Mouse (Mus musculus) heart, embryonic 15.5 days (tissue): ENCODE data around the gene Slx1b. TPM values are rescaled to one million over a fixed set of nuclear protein-coding genes. Genes with fewer than 3 reads are reported as not detected.
A peak's percentile ranks its signal among the peaks of the same experiment; 100 is the strongest.
"Not testable (repeated sequence)": the region's sequence is repeated elsewhere in the genome, so short reads cannot be mapped to it uniquely, and the experiment has no call there.

Source experiments
- ATAC-seq: fragments of 200-750 bp; cut with Nextera tagmentation; replicated peaks from 2 replicates; pipeline ENCODE4 v1.8.0; 2017; ENCODE audit warnings: low read depth, moderate TSS enrichment; ENCODE audit not compliant: insufficient number of reproducible peaks, insufficient read depth, low FRiP score
- H3K27ac ChIP-seq: fragments of 300-500 bp; sonication (generic); 2 replicates; pipeline ENCODE4 v1.5.1; 2015; ENCODE audit warnings: mild to moderate bottlenecking, inconsistent platforms
- H3K27me3 ChIP-seq: fragments of 300-500 bp; sonication (generic); 2 replicates; pipeline ENCODE4 v1.6.1; 2015; ENCODE audit warnings: inconsistent platforms
- H3K36me3 ChIP-seq: fragments of 300-500 bp; sonication (generic); 2 replicates; pipeline ENCODE4 v1.6.1; 2015; ENCODE audit warnings: mild to moderate bottlenecking, inconsistent platforms
- H3K4me1 ChIP-seq: fragments of 300-500 bp; sonication (generic); replicated peaks from 2 replicates; pipeline ENCODE4 v1.6.1; 2015; ENCODE audit warnings: inconsistent platforms
- H3K4me2 ChIP-seq: fragments of 300-500 bp; sonication (generic); 2 replicates; pipeline ENCODE4 v1.6.1; 2015; ENCODE audit warnings: inconsistent platforms, mild to moderate bottlenecking, moderate library complexity
- H3K4me3 ChIP-seq: fragments of 300-500 bp; sonication (generic); 2 replicates; pipeline ENCODE4 v1.5.1; 2015; ENCODE audit warnings: mild to moderate bottlenecking, inconsistent platforms
- H3K9ac ChIP-seq: fragments of 300-500 bp; sonication (generic); 2 replicates; pipeline ENCODE4 v1.6.1; 2015; ENCODE audit warnings: mild to moderate bottlenecking, inconsistent platforms
- H3K9me3 ChIP-seq: fragments of 300-500 bp; sonication (generic); replicated peaks from 2 replicates; pipeline ENCODE4 v1.6.1; 2016; ENCODE audit warnings: inconsistent platforms
- WGBS: fragments of 180-500 bp; shearing (Covaris S2); methylation state at CpG from one replicate; pipeline ENCODE4 v1.1.7; 2015; ENCODE audit warnings: mixed read lengths; 5-methylcytosine and 5-hydroxymethylcytosine counted together
- polyA plus RNA-seq: library from polyadenylated mRNA; unstranded; fragments of >200 nt; fragmentation: Nextera tagmentation; extraction: Ambion mirVana; gene quantifications from 2 replicates; pipeline ENCODE4 v1.2.1, GENCODE M21; 2015

The Slx1b gene
- 6.7 and 7.7 TPM in 2 replicates for polyA plus RNA-seq

GRCm38 (mm10) chr7:126695631-126696207, at the start of gene Slx1b:
Slx1b (minus strand) TSS chr7:126695784.
- WGBS: under 1% methylated on average over 40 of the region's 40 CpGs
- H3K4me3 ChIP-seq: peak within 1 kb of the TSS; percentile 84

GRCm38 (mm10) chr7:126741964-126742482, 46.4 kb upstream of the Slx1b start:
- WGBS: 85% methylated on average over 13 of the region's 13 CpGs

More at GRCm38 (mm10) chr7:126695631-126696207, at the start of gene Slx1b:
- ATAC-seq: peak; percentile 95
- peak within 1 kb of the TSS; percentile 92 for H3K9ac ChIP-seq
- H3K27me3 ChIP-seq: no peaks in the 10 kb centered on the region
- H3K27ac ChIP-seq: peak within 1 kb of the TSS; percentile 96
- H3K9me3 ChIP-seq: no peaks in the 10 kb centered on the region
- H3K4me1 ChIP-seq: peaks cover 21% of the 10 kb centered on the region
- H3K36me3 ChIP-seq: peaks cover 10% of the 10 kb centered on the region; the same call in 1 of the 2 replicates
- peak within 1 kb of the TSS; percentile 91 for H3K4me2 ChIP-seq

GRCm38 (mm10) chr7:126741452-126741851, 45.9 kb upstream of the Slx1b start:
- Histone ChIP-seq H3K4me2 (no peak overlapping the region), H3K27ac (no peak overlapping the region), H3K4me3 (no peak overlapping the region), H3K4me1 (no peaks in the 10 kb centered on the region), H3K27me3 (no peaks in the 10 kb centered on the region), H3K36me3 (no peaks in the 10 kb centered on the region), H3K9ac (no peak overlapping the region), H3K9me3 (no peaks in the 10 kb centered on the region)
- 79% methylated on average over 5 of the region's 5 CpGs for WGBS
- ATAC-seq: no peak

More at GRCm38 (mm10) chr7:126741964-126742482, 46.4 kb upstream of the Slx1b start:
- no peaks in the 10 kb centered on the region; the same call in 1 of the 2 replicates for H3K27me3 ChIP-seq
- H3K4me2 ChIP-seq: no peak overlapping the region
- H3K9ac ChIP-seq: no peak overlapping the region
- no peaks in the 10 kb centered on the region for H3K36me3 ChIP-seq
- H3K4me1 ChIP-seq: no peaks in the 10 kb centered on the region
- H3K27ac ChIP-seq: no peak overlapping the region
- H3K9me3 ChIP-seq: no peaks in the 10 kb centered on the region
- no peak for ATAC-seq
- H3K4me3 ChIP-seq: no peak overlapping the region

- H3K27ac ChIP-seq: no peak overlapping the region
- H3K36me3 ChIP-seq: no peaks in the 10 kb centered on the region
- H3K4me1 ChIP-seq: no peaks in the 10 kb centered on the region
- no peak overlapping the region for H3K9ac ChIP-seq
- WGBS: 63% methylated on average over 5 of the region's 5 CpGs
- no peaks in the 10 kb centered on the region for H3K27me3 ChIP-seq
- ATAC-seq: no peak
- H3K9me3 ChIP-seq: no peaks in the 10 kb centered on the region
- H3K4me3 ChIP-seq: no peak overlapping the region
- H3K4me2 ChIP-seq: no peak overlapping the region
These were observed 45.4 kb upstream of the Slx1b start for GRCm38 (mm10) chr7:126740977-126741376.

- no peaks in the 10 kb centered on the region for H3K9me3 ChIP-seq
- 76% methylated on average over 13 of the region's 13 CpGs for WGBS
- no peak overlapping the region for H3K4me2 ChIP-seq
- no peaks in the 10 kb centered on the region for H3K27me3 ChIP-seq
- no peak overlapping the region for H3K9ac ChIP-seq
- H3K4me1 ChIP-seq: no peaks in the 10 kb centered on the region
- H3K4me3 ChIP-seq: no peak overlapping the region
- no peak for ATAC-seq
- no peak overlapping the region for H3K27ac ChIP-seq
- no peaks in the 10 kb centered on the region for H3K36me3 ChIP-seq
These were observed 44.6 kb upstream of the Slx1b start for GRCm38 (mm10) chr7:126740132-126740735.

GRCm38 (mm10) chr7:126739551-126739950, 44.0 kb upstream of the Slx1b start:
- Histone ChIP-seq H3K36me3 (no peaks in the 10 kb centered on the region), H3K9me3 (no peaks in the 10 kb centered on the region), H3K4me2 (no peak overlapping the region), H3K9ac (no peak overlapping the region), H3K4me1 (no peaks in the 10 kb centered on the region), H3K27me3 (no peaks in the 10 kb centered on the region), H3K27ac (no peak overlapping the region), H3K4me3 (no peak overlapping the region)
- no peak for ATAC-seq
- 83% methylated on average over 17 of the region's 17 CpGs for WGBS

- Histone ChIP-seq H3K9ac (no peak overlapping the region), H3K36me3 (no peaks in the 10 kb centered on the region), H3K4me2 (no peak overlapping the region), H3K4me3 (no peak overlapping the region), H3K9me3 (no peaks in the 10 kb centered on the region), H3K4me1 (no peaks in the 10 kb centered on the region), H3K27me3 (no peaks in the 10 kb centered on the region), H3K27ac (no peak overlapping the region)
- WGBS: 77% methylated on average over 8 of the region's 8 CpGs
- ATAC-seq: no peak
These were observed 40.5 kb upstream of the Slx1b start for GRCm38 (mm10) chr7:126736122-126736521.

- WGBS: 67% methylated on average over 4 of the region's 4 CpGs
- H3K4me2 ChIP-seq, H3K9me3 ChIP-seq, H3K27me3 ChIP-seq, H3K9ac ChIP-seq, H3K4me1 ChIP-seq, H3K4me3 ChIP-seq, H3K36me3 ChIP-seq, ATAC-seq, H3K27ac ChIP-seq: not testable (repeated sequence)
These were observed 34.7 kb upstream of the Slx1b start for GRCm38 (mm10) chr7:126730256-126730789.

GRCm38 (mm10) chr7:126725667-126726066, 30.1 kb upstream of the Slx1b start:
- Histone ChIP-seq H3K27ac (no peak overlapping the region), H3K4me2 (no peak overlapping the region), H3K4me1 (no peaks in the 10 kb centered on the region), H3K9ac (no peak overlapping the region), H3K4me3 (no peak overlapping the region), H3K9me3 (no peaks in the 10 kb centered on the region), H3K27me3 (no peaks in the 10 kb centered on the region), H3K36me3 (no peaks in the 10 kb centered on the region)
- 68% methylated on average over 5 of the region's 5 CpGs for WGBS
- no peak for ATAC-seq

- no peaks in the 10 kb centered on the region for H3K36me3 ChIP-seq
- ATAC-seq: no peak
- H3K9me3 ChIP-seq: no peaks in the 10 kb centered on the region
- no peaks in the 10 kb centered on the region for H3K27me3 ChIP-seq
- no peaks in the 10 kb centered on the region for H3K4me1 ChIP-seq
- 54% methylated on average over 3 of the region's 3 CpGs for WGBS
- no peak overlapping the region for H3K9ac ChIP-seq
- no peak overlapping the region for H3K4me2 ChIP-seq
- H3K27ac ChIP-seq: no peak overlapping the region
- H3K4me3 ChIP-seq: no peak overlapping the region
These were observed 29.5 kb upstream of the Slx1b start for GRCm38 (mm10) chr7:126725077-126725476.

- ATAC-seq: no peak
- H3K4me2 ChIP-seq: no peak overlapping the region
These were observed 26.1 kb upstream of the Slx1b start for GRCm38 (mm10) chr7:126721635-126722034.

More at GRCm38 (mm10) chr7:126721635-126722034, 26.1 kb upstream of the Slx1b start:
- 90% methylated on average over 13 of the region's 13 CpGs for WGBS
- Histone ChIP-seq H3K27me3 (no peaks in the 10 kb centered on the region), H3K36me3 (no peaks in the 10 kb centered on the region), H3K4me3 (no peak overlapping the region), H3K9ac (no peak overlapping the region), H3K27ac (no peak overlapping the region), H3K9me3 (no peaks in the 10 kb centered on the region), H3K4me1 (no peaks in the 10 kb centered on the region)
